Comparison of ENCODE assay signal across 16 mouse cellular contexts in the genomic region with DNA sequence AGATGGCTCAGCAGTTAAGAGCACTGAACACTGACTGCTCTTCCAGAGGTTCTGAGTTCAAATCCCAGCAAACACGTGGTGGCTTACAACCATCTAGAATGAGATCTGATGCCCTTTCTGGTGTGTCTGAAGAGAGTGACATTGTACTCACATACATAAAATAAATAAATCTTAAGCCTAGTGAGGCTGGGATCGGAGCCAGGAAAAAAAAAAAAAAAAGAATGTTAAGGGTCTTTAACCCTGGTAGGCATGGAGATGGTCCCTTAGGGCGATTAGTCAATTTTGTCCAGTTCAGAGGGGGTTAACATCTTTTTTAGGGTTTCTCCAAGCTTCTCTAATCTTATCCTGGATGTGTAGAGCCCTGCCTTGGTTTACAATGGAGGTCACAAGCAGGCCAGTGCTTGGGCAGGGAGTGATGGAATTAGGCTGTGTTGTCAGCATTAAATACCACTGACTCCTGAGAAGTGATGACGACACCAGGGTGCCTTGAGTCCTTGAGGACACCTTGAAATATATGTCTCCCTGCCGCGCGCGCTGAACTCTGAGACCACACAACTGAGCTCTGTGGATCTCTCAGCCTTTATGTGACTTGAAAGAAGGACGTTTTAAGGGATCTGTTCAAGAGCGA.
DNase-seq lines count a peak whose midpoint lies in the region; ATAC-seq and TF ChIP-seq lines count a peak whose summit lies in the region.
"Had no signal": no experiment of that assay in that cellular context is flagged by ENCODE, and none has a peak within 500 bp of the region (broad histone marks: within the 10 kb centered on the region; RNA-seq: fewer than 3 reads in every experiment).

No protein-coding gene starts in this region.

- no peak overlapping the region for H3K4me3 ChIP-seq in heart, embryonic 12.5 days
- H3K4me3 ChIP-seq in kidney, embryonic 15.5 days (replicated peaks), result no peak overlapping the region
- no peak overlapping the region for H3K4me3 ChIP-seq in ES-Bruce4 (ENCODE audit: low read depth, low read length)
- H3K4me3 ChIP-seq in liver, embryonic 11.5 days (ENCODE audit: low read depth, low read length), result no peak overlapping the region
- no peak overlapping the region for H3K4me3 ChIP-seq in intestine, embryonic 15.5 days (replicated peaks)
- H3K4me3 ChIP-seq: hindbrain, embryonic 12.5 days; midbrain, embryonic 12.5 days; stomach, embryonic 15.5 days had no signal

- DNase-seq in heart, adult 8-10 months (ENCODE audit: low spot score), result no peak
- DNase-seq in kidney, postnatal 10 days, result peak; percentile 6
- no peak for DNase-seq in liver, embryonic 11.5 days (ENCODE audit: low spot score)
- no peak for DNase-seq in ovary, postnatal 36 days (ENCODE audit: low spot score)
- DNase-seq: B cell, adult 2 months; cerebellum, postnatal 25 days; gastrocnemius, postnatal 10 days; lung, postnatal 10 days; spleen, adult 18-20 months had no signal

- 18% methylated on average over 10 of the region's 10 CpGs for whole genome bisulfite sequencing in heart, embryonic 12.5 days
- 26% methylated on average over 10 of the region's 10 CpGs for whole genome bisulfite sequencing in kidney, embryonic 15.5 days
- WGBS in liver, embryonic 11.5 days, result 51% methylated on average over 10 of the region's 10 CpGs
- 39% methylated on average over 10 of the region's 10 CpGs for WGBS in intestine, embryonic 15.5 days

- no peaks in the 10 kb centered on the region for H3K27me3 ChIP-seq in heart, embryonic 12.5 days (replicated peaks)
- no peaks in the 10 kb centered on the region for H3K27me3 ChIP-seq in kidney, embryonic 15.5 days
- H3K27me3 ChIP-seq in ES-Bruce4 (ENCODE audit: control insufficient read depth, insufficient read depth, low read length, poor library complexity, severe bottlenecking), result no peaks in the 10 kb centered on the region
- no peaks in the 10 kb centered on the region for H3K27me3 ChIP-seq in liver, embryonic 11.5 days (replicated peaks; ENCODE audit: control insufficient read depth, insufficient read depth, low read length)
- H3K27me3 ChIP-seq in intestine, embryonic 15.5 days (replicated peaks), result no peaks in the 10 kb centered on the region
- H3K27me3 ChIP-seq: hindbrain, embryonic 12.5 days; midbrain, embryonic 12.5 days; stomach, embryonic 15.5 days had no signal

- no peaks in the 10 kb centered on the region for H3K36me3 ChIP-seq in heart, embryonic 12.5 days
- H3K36me3 ChIP-seq in kidney, embryonic 15.5 days, result no peaks in the 10 kb centered on the region
- no peaks in the 10 kb centered on the region for H3K36me3 ChIP-seq in ES-Bruce4 (ENCODE audit: control insufficient read depth, insufficient read depth, low read length, poor library complexity, severe bottlenecking)
- H3K36me3 ChIP-seq in liver, embryonic 11.5 days (ENCODE audit: control insufficient read depth, insufficient read depth, low read length), result no peaks in the 10 kb centered on the region
- no peaks in the 10 kb centered on the region for H3K36me3 ChIP-seq in intestine, embryonic 15.5 days
- H3K36me3 ChIP-seq: hindbrain, embryonic 12.5 days; midbrain, embryonic 12.5 days; stomach, embryonic 15.5 days had no signal

- peak overlapping the region; percentile 54 for H3K4me2 ChIP-seq in heart, embryonic 12.5 days
- no peak overlapping the region for H3K4me2 ChIP-seq in kidney, embryonic 15.5 days
- peak overlapping the region; percentile 39 for H3K4me2 ChIP-seq in liver, embryonic 11.5 days
- H3K4me2 ChIP-seq in intestine, embryonic 15.5 days (replicated peaks), result no peak overlapping the region
- H3K4me2 ChIP-seq: stomach, embryonic 15.5 days had no signal

- peaks cover 36% of the 10 kb centered on the region for H3K4me1 ChIP-seq in heart, embryonic 12.5 days (replicated peaks)
- peaks cover 13% of the 10 kb centered on the region for H3K4me1 ChIP-seq in kidney, embryonic 15.5 days
- no peaks in the 10 kb centered on the region for H3K4me1 ChIP-seq in ES-Bruce4 (ENCODE audit: control insufficient read depth, insufficient read depth, low read length)
- H3K4me1 ChIP-seq in liver, embryonic 11.5 days (replicated peaks; ENCODE audit: control insufficient read depth, insufficient read depth, low read length), result peaks cover 32% of the 10 kb centered on the region
- H3K4me1 ChIP-seq in intestine, embryonic 15.5 days (replicated peaks), result peaks cover 13% of the 10 kb centered on the region

- no peak for ATAC-seq in heart, embryonic 12.5 days (ENCODE audit: insufficient number of reproducible peaks, low FRiP score)
- ATAC-seq in kidney, embryonic 15.5 days (replicated peaks; ENCODE audit: low FRiP score), result no peak
- ATAC-seq in liver, embryonic 11.5 days (replicated peaks; ENCODE audit: low FRiP score), result no peak
- ATAC-seq in intestine, embryonic 15.5 days, result no peak

- no peak overlapping the region for H3K9ac ChIP-seq in heart, embryonic 12.5 days
- no peak overlapping the region for H3K9ac ChIP-seq in kidney, embryonic 15.5 days
- H3K9ac ChIP-seq in ES-Bruce4 (ENCODE audit: low read depth, poor library complexity, severe bottlenecking), result no peak overlapping the region
- H3K9ac ChIP-seq in liver, embryonic 11.5 days (ENCODE audit: low read depth, low read length), result no peak overlapping the region
- no peak overlapping the region for H3K9ac ChIP-seq in intestine, embryonic 15.5 days
- H3K9ac ChIP-seq: hindbrain, embryonic 12.5 days; stomach, embryonic 15.5 days had no signal

- TF ChIP-seq POLR2A in ES-Bruce4 (IDR thresholded peaks at IDR 0.05; ENCODE audit: insufficient read depth, low read length), result no peak

- H3K9me3 ChIP-seq in heart, embryonic 12.5 days (replicated peaks), result no peaks in the 10 kb centered on the region
- H3K9me3 ChIP-seq in kidney, embryonic 15.5 days (replicated peaks), result no peaks in the 10 kb centered on the region
- H3K9me3 ChIP-seq in ES-Bruce4 (replicated peaks; ENCODE audit: control insufficient read depth, insufficient read depth, low read length, poor library complexity, severe bottlenecking), result no peaks in the 10 kb centered on the region
- H3K9me3 ChIP-seq in liver, embryonic 11.5 days (ENCODE audit: control insufficient read depth, low read length), result no peaks in the 10 kb centered on the region
- H3K9me3 ChIP-seq in intestine, embryonic 15.5 days, result no peaks in the 10 kb centered on the region
- H3K9me3 ChIP-seq: hindbrain, embryonic 12.5 days; midbrain, embryonic 12.5 days; stomach, embryonic 15.5 days had no signal

- TF ChIP-seq EP300 in ES-Bruce4 (IDR thresholded peaks at IDR 0.05; ENCODE audit: insufficient read depth, low read depth, low read length), result no peak

- no peak for TF ChIP-seq CTCF in ES-Bruce4 (IDR thresholded peaks at IDR 0.05; ENCODE audit: low read depth, low read length)

- peak overlapping the region; percentile 93 for H3K27ac ChIP-seq in heart, embryonic 12.5 days (ENCODE audit: poor library complexity, severe bottlenecking)
- no peak overlapping the region for H3K27ac ChIP-seq in kidney, embryonic 15.5 days
- H3K27ac ChIP-seq in ES-Bruce4 (ENCODE audit: insufficient read depth, low read length), result peak overlapping the region; percentile 94
- peak overlapping the region; percentile 52; the same call in 1 of the 2 replicates for H3K27ac ChIP-seq in liver, embryonic 11.5 days (ENCODE audit: low read depth, low read length)
- H3K27ac ChIP-seq in intestine, embryonic 15.5 days, result no peak overlapping the region
- H3K27ac ChIP-seq: hindbrain, embryonic 12.5 days; stomach, embryonic 15.5 days had no signal

Comparison
In these comparisons a context has a peak if more than half of its experiments do, and no peak if none do; other contexts are left out.
1. H3K27ac ChIP-seq: peak in heart, embryonic 12.5 days (single experiment), ES-Bruce4 (single experiment) and liver, embryonic 11.5 days (single experiment); none in kidney, embryonic 15.5 days (single experiment) and intestine, embryonic 15.5 days (single experiment).
2. H3K4me2 ChIP-seq: peak in heart, embryonic 12.5 days (single experiment) and liver, embryonic 11.5 days (single experiment); none in kidney, embryonic 15.5 days (single experiment) and intestine, embryonic 15.5 days (single experiment).